Mouse (Mus musculus): ENCODE data around the gene E130208F15Rik.

The E130208F15Rik gene

GRCm38 (mm10) chr7:30335688-30336087 lies 14.1 kb downstream of the E130208F15Rik start:
- DNase-seq (ENCODE audit: low spot score), result no peak

DNA sequence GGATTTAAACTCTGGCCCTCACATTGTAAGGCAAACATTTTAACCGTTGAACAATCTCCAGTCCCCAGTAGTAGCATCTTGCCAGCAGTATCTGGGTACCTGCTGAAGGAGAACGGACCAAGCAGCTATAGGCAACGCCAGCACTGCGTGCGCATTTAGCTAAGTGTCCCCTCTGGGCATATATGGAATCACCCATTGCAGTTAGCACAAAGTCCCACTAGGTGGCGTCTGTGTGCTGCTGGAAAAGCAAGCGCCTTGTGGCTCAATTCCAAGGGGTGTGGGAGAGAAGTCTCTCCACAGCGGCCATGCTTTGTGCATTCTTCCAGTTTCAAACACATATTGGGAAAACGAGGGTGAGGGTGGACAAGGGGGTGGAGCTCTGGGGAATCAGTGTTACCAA lies 14.8 kb downstream of the E130208F15Rik start:
- no peak for DNase-seq (ENCODE audit: low spot score)

DNA sequence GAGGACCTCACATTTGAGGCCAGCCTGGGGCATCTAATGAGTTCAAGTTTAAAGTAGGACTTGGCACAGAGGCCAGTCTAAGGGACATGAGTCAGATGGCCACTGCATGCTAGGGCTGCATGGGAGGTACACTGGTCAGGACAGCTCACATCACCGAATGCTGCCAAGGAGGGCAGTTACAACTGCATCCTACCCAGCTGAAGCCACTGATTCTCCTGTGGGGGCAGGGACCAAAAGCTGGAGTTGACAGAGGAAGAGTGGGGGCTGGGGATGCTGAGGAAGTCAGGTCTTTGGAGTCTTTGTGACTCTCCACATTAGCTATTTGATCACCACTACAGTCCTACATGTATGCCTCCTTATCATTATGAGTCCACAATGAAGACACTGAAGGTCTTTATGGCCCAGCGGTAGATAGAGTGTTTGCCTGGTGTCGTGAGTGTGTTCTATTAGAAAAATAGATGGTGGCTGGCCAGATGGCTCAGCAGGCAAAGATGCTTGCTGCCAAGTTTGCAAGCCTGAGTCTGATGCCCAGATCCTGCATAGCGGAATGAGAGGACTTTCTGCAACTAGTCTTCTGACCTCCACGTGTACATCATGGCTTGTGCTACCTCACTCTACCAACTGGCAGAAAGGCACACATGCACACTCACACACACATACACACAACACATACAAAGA lies 18.0 kb downstream of the E130208F15Rik start:
- no peak for DNase-seq (ENCODE audit: low spot score)

DNA sequence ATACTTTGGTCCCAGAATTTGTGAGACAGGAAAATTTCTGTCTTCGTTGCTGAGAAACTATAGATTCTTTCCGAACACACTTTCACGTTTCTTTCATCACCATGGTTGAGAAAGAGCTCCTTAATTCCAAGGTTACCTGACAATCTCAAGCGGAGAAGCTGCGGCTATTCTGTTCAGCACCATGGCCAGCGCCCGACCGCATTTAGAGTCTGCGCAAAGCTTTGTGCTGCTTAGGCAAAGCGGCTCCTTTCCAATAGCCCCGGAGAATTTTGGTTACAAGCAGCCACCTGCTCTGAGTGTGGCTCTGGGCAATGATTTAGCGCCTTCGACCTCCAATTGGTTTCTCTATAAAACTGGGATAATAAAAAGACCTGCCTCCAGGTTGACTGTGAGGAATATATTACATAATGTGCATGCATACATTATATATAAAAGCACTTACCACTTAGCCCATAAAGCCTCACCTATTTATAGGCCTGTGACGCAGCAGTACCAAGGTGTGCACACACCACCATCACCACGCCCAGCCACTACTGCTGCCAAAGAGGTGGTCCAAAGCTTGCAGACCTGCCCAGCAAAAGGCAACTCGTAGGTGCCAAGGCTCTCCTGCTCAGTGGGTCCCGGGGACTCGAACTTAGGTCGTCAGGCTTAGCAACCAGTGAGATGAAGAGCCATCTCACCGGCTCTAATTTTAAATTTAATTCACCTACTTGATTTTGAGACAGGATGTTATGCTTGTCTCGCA lies 25.3 kb downstream of the E130208F15Rik start:
- no peak for DNase-seq (ENCODE audit: low spot score)

DNA sequence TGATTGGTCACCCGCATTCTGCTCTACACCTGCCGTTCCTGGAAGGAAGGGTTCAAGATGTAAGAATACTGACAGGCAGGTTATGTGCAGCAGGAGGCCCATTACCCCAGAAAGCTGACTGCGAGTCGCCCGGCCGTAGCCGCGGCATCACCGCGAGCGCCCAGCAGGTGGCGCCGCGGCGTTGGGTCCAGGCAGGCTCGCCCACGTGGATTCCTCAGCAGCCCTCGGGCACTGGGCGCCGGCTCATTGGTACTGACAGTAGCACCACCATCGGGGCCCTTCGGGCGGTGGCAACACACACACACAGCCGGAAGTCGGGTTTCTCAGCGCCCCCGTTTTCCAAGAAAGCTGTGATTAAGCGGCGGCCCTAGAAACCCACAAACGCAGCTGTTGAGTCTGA lies 26.3 kb downstream of the E130208F15Rik start:
- no peak for DNase-seq (ENCODE audit: low spot score)

DNA sequence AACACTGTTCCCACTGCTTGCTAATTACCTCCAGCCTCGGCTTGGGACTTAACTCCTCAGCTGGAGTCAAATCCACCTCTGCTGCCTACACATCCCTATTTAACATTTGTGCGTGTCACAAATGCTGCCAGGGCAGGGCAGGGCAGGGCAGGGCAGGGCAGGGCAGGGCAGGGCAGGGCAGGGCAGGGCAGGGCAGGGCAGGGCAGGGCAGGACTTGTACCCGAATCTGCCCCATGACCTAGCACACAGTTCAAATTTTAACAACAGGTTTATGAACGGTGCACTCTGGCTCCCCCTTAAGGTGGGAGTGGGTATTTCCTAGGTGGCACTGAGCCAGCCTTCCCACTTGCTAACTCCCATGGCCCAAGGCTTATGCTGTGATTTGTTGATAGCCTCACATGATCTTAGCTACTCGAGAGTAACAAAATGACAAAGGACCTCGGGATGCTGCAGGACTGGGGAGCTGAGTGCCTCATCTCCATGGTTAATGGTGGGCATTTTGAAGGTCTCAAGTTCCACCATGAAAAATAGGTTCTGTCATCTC lies 31.8 kb downstream of the E130208F15Rik start:
- DNase-seq (ENCODE audit: low spot score), result no peak

- DNase-seq (ENCODE audit: low spot score), result no peak
Measured at GRCm38 (mm10) chr7:30354059-30354458, 32.5 kb downstream of the E130208F15Rik start.

DNA sequence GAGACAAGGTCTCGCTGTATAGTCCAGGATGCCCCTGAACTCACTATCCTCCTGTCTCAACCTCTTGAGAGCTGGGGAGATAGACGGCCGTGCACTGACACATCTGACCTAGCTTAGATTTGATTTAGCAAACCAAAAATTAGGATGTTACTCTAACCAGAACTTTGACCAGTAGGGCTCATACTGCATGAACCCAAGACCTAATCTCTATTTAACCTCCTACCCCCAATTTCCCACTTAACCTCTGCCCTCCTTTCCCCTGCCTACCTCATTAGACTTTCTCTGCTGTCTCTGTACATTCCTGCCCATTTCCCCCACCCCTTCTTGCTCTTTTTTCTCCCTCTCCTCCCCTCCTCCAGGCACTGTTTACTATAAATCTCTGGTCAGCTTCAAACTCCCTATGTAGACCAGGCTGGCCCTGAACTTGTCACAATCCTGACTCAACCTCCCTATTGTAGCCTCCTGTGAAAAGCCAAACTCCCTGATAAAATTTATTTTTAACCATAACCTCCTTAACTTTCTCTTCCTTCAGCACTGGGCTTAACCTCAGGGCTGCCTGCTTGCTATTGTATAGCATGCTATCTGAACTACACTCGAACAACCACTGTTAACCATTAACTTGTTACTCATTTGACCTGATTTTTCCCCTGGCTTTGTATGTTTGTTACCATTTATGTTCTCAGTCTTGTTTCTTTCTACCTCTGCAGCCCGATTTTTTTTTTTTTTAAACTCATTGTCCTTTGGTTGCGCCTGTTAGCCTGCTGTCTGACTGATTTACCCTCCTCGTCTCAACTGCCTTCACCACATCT lies 37.0 kb downstream of the E130208F15Rik start:
- DNase-seq (ENCODE audit: low spot score), result no peak

GRCm38 (mm10) chr7:30359276-30359865 lies 37.8 kb downstream of the E130208F15Rik start:
- no peak for DNase-seq (ENCODE audit: low spot score)

GRCm38 (mm10) chr7:30360028-30360427 lies 38.5 kb downstream of the E130208F15Rik start:
- DNase-seq (ENCODE audit: low spot score), result no peak

GRCm38 (mm10) chr7:30362652-30363343 lies 41.3 kb downstream of the E130208F15Rik start, which contains the start of gene Lrfn3:
Gene Lrfn3, minus strand, starts transcription at chr7:30362772.
- DNase-seq (ENCODE audit: low spot score), result no peak

DNA sequence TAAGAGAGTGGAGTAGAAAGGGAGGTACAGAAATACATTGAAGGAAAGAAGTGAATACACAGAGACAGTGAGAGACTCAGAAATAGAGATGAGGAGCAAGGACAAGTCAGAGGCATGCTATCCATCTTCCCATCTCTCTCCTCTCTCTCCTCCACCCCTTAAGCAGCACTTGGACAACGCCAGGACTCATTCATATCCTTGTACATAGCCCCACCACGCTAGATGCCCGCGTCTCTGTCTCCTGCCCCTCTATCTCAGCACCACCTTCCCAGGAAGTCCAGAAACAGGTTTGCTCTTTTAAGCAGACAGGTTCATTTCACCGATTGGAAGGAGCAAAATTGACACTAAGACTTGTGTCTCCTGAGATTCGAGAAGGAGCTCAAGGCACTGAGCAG lies 41.8 kb downstream of the E130208F15Rik start:
- DNase-seq (ENCODE audit: low spot score), result no peak

GRCm38 (mm10) chr7:30367466-30367865 lies 45.9 kb downstream of the E130208F15Rik start:
- no peak for DNase-seq (ENCODE audit: low spot score)
